Mouse (Mus musculus) left cerebral cortex, postnatal 4 days (tissue): Measurements from ENCODE around the gene Odf3l1. TPM values are rescaled to one million over a fixed set of nuclear protein-coding genes. Genes with fewer than 3 reads are reported as not detected.
A peak's percentile ranks its signal among the peaks of the same experiment; 100 is the strongest.

Experiments used
- DNase-seq: peaks from one replicate; pipeline ENCODE4 v3.0.0-alpha.2; 2022
- intact Hi-C: fragments of 180-260 bp; cut with DNase I; formaldehyde crosslinking; loops from one replicate; pipeline ENCODE4 v1.15.1; 2025
- total RNA-seq, 2 experiments: library from RNA; stranded (reverse); gene quantifications; 2 replicates each; pipeline ENCODE4 v1.2.3; 2021

Odf3l1 gene
- total RNA-seq, 2 experiments from 2014 or later = not detected

DNA sequence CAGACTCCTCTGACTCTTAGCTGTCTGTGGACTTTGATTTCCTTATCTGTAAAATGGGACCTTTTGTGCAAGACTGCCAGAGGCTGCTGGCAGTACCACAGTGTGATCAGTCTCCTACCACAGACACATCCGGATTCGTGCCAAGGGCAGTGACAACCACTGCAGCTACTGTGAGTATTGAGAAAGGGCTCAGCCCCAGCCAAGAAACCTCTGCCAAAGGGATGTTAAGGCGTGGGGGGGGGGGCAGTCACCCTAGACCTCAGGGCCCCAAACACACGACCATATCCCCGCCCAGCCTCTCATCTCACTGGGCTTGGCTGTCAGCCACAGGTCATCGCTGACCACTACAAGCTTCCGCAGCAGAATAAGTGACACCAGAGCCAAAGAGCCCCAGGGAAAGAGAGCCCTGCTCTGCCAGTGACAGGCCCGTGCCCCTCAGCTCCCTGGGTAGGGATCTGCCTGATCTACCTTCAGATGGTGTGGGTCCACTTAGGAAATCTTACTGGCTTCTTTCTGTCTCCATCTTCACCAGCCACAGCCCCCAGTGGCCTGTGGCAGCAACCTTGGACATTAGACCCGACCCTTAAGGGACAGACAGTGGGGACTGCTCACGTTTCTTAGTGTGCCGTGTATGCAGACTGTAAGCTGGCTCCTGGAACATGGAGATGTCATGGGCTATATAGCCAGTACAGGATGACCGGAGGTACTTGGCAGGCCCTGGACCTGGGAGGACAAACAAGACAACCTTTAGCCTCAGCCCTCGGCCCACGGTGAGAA lies 14.2 kb downstream of the Odf3l1 start:
- peak; percentile 34 for DNase-seq
- intact Hi-C loops = no loop called here

DNA sequence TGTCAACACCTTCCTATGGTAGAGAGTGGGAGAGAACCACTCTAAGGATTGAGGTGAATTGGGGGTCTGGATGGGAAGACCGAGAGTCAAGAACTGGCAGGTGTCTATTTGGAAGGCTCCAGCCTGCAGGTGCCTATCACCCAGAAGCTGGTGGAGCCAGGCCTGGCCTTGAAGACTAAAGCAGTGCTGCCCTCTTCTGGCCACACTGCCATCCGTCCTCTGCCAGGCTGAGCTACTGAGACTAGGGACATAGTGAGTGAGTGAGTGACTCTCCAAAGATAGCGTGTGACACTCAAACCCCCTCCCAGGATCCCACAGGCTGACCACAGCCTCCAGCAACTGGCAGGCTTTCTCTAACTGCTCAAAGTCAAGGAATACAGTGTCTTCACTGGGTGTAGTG lies 17.0 kb downstream of the Odf3l1 start:
- DNase-seq = peak; percentile 83
- intact Hi-C loops = loop anchor here (2.0 kb wide), 1 partner anchor 213 kb away; no protein-coding TSS in a partner anchor

DNA sequence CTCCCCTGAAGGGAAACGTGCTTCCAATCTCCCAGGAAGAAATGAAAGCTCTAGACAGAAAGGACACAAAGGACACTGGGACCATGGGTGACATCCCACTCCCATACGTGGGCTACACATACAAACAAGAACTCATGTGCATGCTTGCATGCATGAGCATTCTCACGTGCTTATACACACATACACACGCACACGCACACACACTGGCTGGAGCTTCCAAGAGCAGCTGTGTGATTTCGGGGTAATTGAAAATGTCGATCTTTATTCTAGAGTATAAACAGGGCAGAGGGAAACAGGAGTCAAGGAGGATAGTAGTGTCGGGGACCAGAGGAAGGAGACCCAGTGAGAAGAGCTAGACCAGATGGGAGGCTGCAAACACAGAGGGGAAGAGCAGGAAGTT lies 19.8 kb downstream of the Odf3l1 start:
- intact Hi-C loops = no loop called here
- DNase-seq = no peak

DNA sequence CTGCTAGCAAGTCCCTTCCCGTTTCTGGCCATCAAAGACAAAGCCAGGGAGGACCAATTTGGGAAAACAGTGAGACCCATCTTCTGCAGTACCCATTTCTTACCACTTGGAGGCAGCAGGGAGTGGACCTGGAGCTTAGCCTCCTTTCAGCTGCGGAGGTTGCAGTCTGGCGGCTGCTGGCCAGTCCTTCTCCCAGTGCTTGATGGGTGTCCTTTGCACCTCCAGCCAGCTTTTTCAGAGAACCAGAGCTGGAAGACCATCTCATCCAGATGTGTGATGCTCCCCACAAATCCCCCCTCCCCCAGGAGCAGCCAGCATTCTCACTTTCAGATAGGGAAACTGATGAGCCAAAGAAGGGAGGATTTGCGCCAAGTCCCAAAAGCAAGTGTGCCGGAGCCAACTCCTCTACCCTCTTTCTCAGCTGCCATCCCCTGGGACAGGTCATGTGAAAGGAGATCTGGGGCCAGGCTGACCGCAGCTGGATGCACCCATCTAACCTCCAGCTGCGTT lies 20.7 kb downstream of the Odf3l1 start:
- peak; percentile 77 for DNase-seq
- intact Hi-C loops = no loop called here

DNA sequence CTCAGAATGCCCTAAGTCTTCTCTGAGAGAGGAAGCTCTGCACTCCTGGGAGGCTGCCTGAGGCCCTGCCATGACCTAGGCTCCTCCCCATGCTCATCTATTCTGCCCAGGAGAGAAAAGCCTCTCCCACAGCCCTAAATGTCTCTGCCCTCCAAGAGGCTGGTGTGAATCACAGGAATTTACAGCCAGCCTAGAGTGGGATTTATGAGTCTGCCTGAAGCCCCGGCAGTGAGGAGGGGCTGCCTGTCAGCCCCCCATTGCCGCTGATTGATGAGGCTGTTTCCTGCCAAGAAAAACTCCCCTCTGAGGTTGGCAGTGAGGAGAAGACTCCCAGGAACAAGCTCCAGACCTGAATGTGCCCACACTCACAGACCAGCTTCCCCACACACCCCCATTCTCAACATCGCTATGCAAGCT lies 22.2 kb downstream of the Odf3l1 start:
- intact Hi-C loops = no loop called here
- DNase-seq = no peak

DNA sequence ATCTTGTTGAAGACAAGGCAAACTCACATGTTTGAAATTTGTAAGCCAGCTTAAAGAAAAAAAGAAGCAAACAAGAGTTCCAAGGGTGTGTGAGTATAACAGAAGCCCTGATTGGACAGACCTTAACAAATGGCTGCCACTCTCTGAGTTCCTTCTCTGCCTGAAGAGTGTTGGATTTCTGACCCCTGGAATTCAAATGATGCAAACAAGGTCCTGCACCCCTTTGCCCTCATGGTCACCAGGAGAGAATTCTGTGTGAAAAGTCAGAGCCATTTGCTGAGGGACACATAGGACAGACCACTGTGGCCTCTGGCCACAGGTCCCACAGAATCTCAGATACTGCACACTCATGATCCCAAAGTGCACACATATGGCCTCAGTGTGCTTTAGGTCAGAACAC lies 22.6 kb downstream of the Odf3l1 start:
- intact Hi-C loops = no loop called here
- DNase-seq = no peak

DNA sequence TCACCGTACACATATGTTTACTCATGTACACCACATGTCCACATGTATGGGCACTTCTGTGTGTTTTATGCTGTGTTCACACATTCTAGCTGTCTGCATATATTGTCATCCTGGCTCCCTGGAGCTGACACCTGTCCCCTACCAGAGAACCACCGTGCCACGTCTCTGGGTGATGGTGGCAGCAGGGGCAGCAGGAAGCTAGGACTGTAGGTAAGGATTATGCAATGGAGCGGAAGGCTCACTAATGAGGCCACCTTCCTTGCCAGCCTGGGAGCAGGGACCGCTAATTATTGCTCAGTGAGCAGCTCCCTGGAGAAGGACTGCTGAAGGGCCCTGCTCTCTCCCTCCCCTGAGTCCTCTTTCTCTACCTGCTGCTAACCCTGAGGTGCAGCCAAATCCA lies 23.8 kb downstream of the Odf3l1 start:
- intact Hi-C loops = no loop called here
- DNase-seq = no peak

DNA sequence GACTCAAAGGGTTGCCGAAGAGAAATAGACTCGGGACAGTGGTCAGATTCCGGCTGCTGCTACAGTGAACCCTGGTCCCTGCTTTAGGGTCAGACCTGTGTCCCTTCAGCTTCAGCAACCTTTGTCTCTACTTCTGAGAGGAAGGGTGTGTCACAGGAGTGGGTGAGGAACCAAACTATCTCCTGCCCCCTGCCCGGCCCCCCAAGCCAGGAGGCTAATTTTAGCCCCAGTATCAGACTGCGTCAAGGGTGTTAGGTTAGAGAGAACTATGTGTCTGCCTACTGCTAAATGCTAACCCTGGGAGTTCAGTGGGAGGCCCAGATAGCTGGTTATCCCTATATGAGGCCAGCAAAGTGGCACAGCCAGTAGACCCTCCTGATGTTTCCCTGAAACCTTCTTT lies 29.3 kb downstream of the Odf3l1 start:
- DNase-seq = no peak
- intact Hi-C loops = no loop called here

DNA sequence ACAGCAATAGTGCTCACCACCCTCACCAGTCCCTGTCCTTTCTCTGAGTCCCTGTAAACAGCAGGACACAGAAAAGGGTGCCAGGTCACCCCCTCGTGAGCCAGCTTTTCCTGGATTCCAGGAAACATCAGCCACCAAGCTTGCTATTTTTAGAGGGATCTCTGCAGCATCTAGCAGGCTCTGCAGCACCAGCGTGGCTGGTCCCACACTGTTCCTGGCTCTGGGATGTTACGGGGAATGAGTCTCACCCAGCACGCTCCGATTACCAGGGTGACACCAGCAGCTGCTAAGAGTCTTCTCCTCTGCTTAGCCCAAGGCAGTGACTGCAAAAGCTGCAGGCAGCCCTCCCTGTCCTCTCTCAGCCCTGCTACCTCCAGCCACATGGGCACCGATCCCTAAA lies 31.6 kb downstream of the Odf3l1 start:
- DNase-seq = peak; percentile 22
- intact Hi-C loops = no loop called here

DNA sequence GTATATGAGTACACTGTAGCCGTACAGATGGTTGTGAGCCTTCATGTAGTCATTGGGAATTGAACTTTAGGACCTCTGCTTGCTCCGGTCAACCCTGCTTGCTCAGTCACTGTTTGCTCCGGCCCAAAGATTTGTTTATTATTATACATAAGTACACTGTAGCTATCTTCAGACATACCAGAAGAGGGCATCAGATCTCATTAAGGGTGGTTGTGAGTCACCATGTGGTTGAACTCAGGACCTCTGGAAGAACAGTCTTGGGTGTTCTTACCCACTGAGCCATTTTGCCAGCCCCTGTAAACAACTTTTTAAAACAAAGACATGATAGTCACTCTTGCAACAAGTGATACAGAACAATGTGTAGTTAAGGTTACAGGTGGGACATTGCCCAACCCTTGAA lies 32.6 kb downstream of the Odf3l1 start:
- intact Hi-C loops = no loop called here

DNA sequence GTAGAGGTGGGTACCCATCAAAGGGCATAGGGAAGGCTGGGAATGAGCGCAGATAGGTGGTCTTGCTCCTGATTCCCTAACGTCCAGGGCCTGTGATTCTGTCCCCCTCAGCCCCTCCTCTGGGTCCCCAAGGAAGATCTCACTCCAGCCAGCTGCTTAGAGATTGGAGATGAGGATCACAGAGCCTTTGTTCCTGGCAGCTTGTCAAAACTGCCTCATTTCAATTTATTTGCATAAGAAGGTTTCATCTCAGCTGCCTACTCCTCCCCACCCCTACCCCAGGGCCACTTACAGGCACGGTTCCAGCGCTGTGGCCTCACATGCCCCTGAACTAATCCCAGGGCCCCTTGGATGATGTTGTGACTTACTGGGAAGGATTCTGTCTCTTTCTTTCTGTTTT lies 34.3 kb downstream of the Odf3l1 start:
- intact Hi-C loops = no loop called here

More for the DNA sequence above, 32.6 kb downstream of the Odf3l1 start:
- no peak for DNase-seq

DNA sequence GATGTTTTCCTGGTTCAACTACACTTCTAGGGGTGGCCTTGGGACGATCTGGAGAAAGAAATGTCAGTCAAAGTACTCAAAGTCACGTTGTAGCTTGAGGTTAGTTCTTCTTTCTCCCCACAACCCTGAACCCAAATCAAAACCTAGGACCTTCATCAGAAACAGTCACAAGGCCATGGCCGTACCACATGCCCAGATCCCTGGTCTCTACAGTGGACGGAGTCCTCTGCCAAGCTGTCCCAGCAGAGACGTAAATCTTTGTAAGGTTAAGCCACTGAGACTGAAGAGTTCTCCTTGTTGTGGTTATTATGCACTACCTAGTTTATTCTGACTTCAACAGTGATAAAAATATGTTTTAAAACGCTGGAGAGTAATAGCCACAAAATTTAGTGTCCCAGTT lies 35.6 kb downstream of the Odf3l1 start:
- intact Hi-C loops = no loop called here
- DNase-seq = no peak

More for the DNA sequence above, 34.3 kb downstream of the Odf3l1 start:
- DNase-seq = peak; percentile 84

DNA sequence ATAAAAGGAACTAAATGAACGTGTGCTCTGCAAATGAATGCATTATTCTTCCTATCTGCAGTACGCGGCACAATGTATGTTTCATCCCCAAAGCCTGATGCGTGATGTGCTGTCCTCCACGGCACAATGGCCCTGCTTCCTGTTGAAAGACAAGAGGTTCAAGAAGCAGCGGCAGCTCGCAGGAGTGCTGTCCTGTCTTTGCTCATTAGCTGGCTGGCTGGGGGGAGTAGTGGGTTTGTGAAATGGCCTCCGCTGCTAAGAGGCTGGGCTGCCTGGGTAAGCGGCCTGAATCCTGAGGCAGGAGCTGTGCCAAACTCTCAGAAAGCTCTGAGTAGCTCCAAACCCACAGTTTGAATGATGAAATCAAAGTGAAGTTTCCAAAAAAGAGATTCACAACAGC lies 36.3 kb downstream of the Odf3l1 start:
- intact Hi-C loops = no loop called here
- DNase-seq = no peak

DNA sequence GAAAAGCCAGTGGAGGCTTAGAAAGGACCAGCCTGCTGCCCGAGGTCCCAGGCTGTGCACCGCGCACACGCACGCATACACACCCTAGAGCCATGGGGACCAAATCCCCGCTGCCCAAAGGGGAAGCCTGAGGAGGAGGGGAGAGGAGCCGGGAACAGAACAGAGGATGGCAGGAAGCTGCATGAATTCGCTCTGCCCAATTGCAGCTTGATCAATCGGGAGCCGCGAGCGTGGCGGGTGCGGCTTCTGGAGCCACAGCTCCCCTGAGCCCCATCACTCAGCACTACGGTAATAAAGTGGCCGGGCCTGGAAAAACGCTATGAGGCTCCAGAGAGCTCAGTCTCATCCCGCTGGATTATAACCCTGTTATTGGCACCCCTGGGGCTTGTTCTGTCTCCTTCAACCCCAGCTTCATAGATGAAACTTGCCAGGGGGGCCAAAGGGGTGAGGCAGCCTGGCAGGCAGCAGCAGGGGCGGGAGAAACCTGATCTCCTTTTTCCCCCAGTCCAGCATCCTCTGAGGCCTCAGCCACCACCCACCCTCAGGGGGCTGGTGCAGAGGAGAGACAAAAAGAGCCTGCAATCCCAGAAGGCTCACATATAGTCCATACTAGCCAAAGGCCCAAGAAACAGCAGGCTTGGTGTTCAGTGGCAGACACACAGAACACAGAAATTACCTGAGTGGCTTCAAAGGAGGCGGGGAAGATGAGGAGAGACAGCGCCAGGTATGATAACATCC lies 38.8 kb downstream of the Odf3l1 start:
- intact Hi-C loops = no loop called here
- no peak for DNase-seq

DNA sequence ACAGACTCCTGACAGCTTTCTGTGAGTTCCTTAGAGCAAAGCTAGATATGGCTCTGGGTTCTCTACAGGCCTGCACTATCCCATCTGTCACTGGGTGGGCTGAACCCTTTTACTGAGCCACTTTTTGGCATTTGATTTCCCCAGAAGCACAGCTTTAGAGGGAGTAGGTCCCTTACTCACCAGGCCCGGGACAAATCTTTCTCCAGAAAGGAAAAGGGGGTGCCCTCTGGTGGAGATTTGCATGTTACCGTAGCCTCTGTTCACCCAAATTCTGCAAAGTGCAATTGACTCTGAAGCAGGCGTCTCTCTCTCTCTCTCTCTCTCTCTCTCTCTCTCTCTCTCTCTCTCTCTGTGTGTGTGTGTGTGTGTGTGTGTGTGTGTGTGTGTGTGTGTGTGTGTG lies 39.6 kb downstream of the Odf3l1 start:
- peak; percentile 49 for DNase-seq
- intact Hi-C loops = no loop called here

DNA sequence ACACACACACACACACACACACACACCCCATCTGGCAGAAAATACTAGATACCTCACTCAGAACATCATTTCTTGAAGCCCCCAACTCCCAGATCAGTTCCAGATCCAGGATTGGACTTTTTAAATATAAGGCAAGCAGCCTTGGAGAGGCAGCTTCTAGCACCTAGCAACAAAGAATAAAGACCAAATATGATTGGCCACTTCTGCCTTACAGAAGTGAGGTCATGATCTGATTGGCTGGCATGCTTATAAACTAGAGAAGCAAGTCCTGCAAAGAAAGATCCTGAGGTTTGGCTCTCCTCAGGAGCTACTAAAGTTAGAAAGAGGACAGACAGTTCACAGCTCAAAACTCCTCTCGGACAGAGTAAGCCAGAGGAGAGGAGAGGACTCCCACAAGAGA lies 53.6 kb downstream of the Odf3l1 start:
- no peak for DNase-seq
- intact Hi-C loops = no loop called here

DNA sequence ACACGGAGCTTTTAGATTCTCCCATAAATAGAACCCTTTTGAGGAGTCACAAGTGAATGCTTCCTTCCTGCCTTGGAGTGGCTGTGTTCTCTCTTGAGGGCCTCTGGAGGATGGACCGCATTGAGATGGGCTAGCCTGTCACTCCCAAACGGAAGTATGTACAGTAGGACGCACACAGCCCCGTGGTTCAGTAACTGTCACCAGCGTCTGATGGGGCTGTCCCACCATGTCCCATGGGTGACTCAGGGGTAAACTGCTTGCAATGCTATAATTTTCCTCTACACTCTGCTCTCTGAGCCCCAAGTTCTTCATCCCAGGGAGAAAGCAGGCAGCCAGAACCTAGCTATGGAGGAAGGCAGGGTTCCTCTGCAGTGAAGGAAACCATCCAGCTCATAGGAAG lies 56.5 kb downstream of the Odf3l1 start:
- intact Hi-C loops = no loop called here
- DNase-seq = no peak

DNA sequence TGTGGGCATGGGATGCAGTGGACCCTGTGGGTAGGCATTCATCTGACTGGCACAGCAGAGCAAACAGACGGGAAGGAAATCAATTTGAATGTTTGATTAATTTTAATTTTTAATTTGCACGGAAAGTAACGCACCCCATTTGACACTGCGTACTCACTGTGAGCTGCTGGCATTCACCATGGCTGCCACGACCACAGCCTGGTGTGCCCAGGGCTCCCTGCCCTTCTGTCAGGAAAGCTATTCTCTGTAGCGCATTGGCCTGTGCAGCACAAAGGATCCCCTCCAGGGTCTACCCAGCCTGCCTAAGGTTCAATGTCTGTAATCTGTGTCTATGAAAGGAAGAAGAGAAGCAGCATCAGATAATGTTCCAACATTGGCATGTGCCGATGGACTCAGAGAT lies 61.3 kb downstream of the Odf3l1 start:
- intact Hi-C loops = no loop called here
- DNase-seq = no peak
